Mouse (Mus musculus) midbrain, embryonic 11.5 days (tissue): ENCODE measurements around the gene Vmn1r4. TPM values are rescaled to one million over a fixed set of nuclear protein-coding genes. Genes with fewer than 3 reads are reported as not detected.

Source experiments
- ATAC-seq: fragments of 200-750 bp; cut with Nextera tagmentation; 2 replicates; pipeline ENCODE4 v1.8.0; 2017; ENCODE audit warnings: moderate TSS enrichment, moderate library complexity; ENCODE audit not compliant: low FRiP score
- DNase-seq: peaks from one replicate; pipeline ENCODE4 v3.0.0; 2015; ENCODE audit warnings: low spot score; ENCODE audit errors: missing footprints
- H3K27ac ChIP-seq: fragments of 300-500 bp; sonication (generic); 2 replicates; pipeline ENCODE4 v1.5.1; 2014; ENCODE audit warnings: low read depth, low read length
- H3K27me3 ChIP-seq: fragments of 300-500 bp; sonication (generic); 2 replicates; pipeline ENCODE4 v1.6.1; 2014; ENCODE audit warnings: mild to moderate bottlenecking, low read length, moderate library complexity, mixed read lengths; ENCODE audit not compliant: control insufficient read depth, insufficient read depth
- H3K36me3 ChIP-seq: fragments of 300-500 bp; sonication (generic); 2 replicates; pipeline ENCODE4 v1.6.1; 2014; ENCODE audit warnings: mild to moderate bottlenecking, low read length, moderate library complexity, mixed read lengths; ENCODE audit not compliant: control insufficient read depth, insufficient read depth
- H3K4me1 ChIP-seq: fragments of 300-500 bp; sonication (generic); 2 replicates; pipeline ENCODE4 v1.6.1; 2014; ENCODE audit warnings: low read length; ENCODE audit not compliant: control insufficient read depth, insufficient read depth
- H3K4me2 ChIP-seq: fragments of 300-500 bp; sonication (generic); 2 replicates; pipeline ENCODE4 v1.6.1; 2014; ENCODE audit warnings: mild to moderate bottlenecking, moderate library complexity
- H3K4me3 ChIP-seq: fragments of 300-500 bp; sonication (generic); 2 replicates; pipeline ENCODE4 v1.5.1; 2014; ENCODE audit warnings: low read depth, low read length
- H3K9ac ChIP-seq: fragments of 300-500 bp; sonication (generic); 2 replicates; pipeline ENCODE4 v1.6.1; 2014; ENCODE audit warnings: low read length
- H3K9me3 ChIP-seq: fragments of 300-500 bp; sonication (generic); 2 replicates; pipeline ENCODE4 v1.6.1; 2016; ENCODE audit warnings: low read length; ENCODE audit not compliant: control insufficient read depth
- WGBS: fragments of 180-500 bp; shearing (Covaris S2); extraction: QIAGEN DNeasy Blood & Tissue Kit; methylation state at CpG from one replicate; pipeline ENCODE4 v1.1.7; 2014; 5-methylcytosine and 5-hydroxymethylcytosine counted together
- polyA plus RNA-seq: library from polyadenylated mRNA; unstranded; fragments of >200 nt; fragmentation: Nextera tagmentation; extraction: Ambion mirVana; gene quantifications from 2 replicates; pipeline ENCODE4 v1.2.1, GENCODE M21; 2014

Vmn1r4 gene
- polyA plus RNA-seq, 1 experiment from 2014 or later, result 0.51 TPM

DNA sequence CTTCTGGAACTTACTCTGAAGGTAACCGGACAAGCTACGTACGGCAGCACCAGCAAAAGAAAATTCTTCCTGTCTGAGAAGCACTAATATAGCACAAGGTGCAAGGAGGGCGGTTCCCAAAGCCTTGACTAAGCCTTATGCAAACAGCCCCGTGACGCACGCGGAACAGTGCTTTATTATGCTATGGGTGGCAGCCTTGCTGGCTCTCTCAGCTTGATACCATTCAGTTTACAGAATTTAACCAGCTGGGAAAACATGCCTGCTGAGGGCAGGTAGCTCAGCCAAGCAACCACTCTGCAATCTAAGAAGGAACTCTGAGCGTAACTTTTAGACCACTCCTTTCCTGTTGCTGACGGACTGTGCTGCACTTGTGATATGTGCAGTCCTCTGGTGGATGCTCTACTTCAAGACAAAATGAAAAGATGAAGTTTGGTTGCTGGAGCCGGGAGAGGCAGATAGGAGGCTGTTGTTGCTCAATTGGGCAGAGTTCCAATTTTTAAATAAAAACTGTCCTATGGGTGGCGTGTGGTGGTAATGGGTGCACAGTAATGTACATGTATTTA lies 21.9 kb upstream of the Vmn1r4 start:
- DNase-seq (peak; percentile 72), ATAC-seq (no peak)
- peaks cover 5% of the 10 kb centered on the region for H3K4me1 ChIP-seq
- H3K9me3 ChIP-seq, result no peaks in the 10 kb centered on the region
- no peak overlapping the region for H3K27ac ChIP-seq
- no peaks in the 10 kb centered on the region for H3K36me3 ChIP-seq
- H3K4me2 ChIP-seq, result 0 out of 2 replicates have a peak overlapping the region, but pooled peaks have one; percentile 6
- no peak overlapping the region for H3K4me3 ChIP-seq
- H3K9ac ChIP-seq, result no peak overlapping the region
- WGBS, result 34% methylated on average over 12 of the region's 12 CpGs
- no peaks in the 10 kb centered on the region for H3K27me3 ChIP-seq

DNA sequence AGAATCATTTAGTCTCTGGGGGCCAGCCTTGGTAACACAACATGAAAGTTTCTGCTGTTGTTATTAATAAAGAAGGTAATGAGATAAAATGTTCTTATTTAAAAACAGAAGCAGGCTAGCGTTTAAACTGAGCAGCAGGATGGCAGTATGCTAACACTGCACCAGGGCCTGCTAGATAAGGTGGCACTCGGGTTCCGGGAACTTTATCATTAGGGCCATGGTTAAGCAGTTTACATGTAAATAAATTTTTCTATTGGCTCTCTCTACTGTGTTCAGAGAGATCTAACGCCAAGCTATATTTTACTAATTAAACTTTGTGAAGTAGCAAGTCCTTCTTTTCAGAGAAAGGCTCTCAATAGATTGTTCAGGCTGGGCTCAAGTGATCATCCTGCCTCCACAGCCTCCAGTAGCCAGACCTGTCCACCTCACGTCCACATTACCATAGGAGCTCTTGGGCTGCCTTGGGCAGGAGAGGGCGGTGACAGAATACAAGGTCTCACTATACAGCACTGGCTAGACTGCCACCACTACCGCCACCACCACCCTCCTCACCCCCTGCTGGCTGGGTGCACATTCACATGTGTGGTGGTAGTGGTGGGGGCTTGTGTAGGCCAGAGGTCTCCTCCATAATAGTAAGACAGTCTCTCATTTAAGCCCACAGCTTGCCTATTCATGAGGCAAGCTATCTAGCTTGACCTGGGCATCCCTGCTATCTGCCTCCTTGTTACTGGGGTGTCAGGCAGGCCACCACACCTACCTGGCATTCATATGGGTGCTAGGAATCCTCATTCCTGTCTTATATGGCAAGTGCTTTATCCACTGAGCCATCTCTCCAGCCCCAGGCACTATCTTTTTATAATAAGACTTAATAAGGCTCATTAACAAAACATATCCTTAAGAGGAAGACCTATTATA lies 21.0 kb upstream of the Vmn1r4 start:
- Histone ChIP-seq H3K9ac (no peak overlapping the region), H3K4me1 (peaks cover 5% of the 10 kb centered on the region), H3K27me3 (no peaks in the 10 kb centered on the region), H3K4me2 (no peak overlapping the region), H3K9me3 (no peaks in the 10 kb centered on the region), H3K4me3 (no peak overlapping the region), H3K36me3 (no peaks in the 10 kb centered on the region), H3K27ac (no peak overlapping the region)
- 78% methylated on average over 7 of the region's 7 CpGs for WGBS
- ATAC-seq (peak; percentile 45; the same call in 1 of the 2 replicates), DNase-seq (peak; percentile 72)

DNA sequence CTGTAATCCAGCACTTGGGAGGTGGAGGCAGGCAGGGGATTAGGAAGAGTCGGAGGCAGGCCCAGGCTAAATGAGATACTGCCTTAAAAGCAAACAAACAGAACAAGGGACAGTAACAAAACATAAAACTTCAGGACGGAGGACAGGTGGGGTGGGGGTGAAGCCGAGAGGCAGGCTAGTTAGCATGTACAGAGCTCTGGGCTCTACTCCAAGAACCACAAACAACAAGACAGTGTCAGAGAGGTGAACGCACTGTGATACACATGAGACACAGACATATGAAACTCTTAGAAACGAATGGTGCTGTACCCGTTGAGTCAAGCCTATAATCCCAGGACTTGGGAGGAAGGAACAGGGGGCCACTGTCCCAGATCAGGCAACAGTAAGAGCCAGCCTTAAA lies 20.0 kb upstream of the Vmn1r4 start:
- H3K27ac ChIP-seq, result no peak overlapping the region
- ATAC-seq, result no peak

DNA sequence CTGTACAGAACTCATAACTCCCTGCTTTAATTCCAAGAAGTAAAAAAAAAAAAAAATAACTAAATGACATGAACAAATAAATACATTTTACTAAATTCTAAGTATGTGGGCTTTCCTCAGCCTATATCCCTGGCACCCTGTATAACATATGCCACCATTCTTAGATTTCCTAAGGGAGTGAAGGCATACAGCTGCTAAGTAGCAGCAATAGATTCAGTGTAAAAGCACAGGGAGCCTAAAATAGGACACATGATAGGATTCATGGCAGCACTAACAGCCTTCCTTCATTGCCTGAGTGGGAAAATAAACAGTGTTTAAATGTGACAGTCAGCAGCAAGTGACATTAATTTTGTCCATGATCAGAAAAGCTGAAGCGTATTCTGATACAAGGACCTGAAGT lies 19.5 kb upstream of the Vmn1r4 start:
- Histone ChIP-seq H3K27me3 (no peaks in the 10 kb centered on the region), H3K9ac (no peak overlapping the region), H3K27ac (no peak overlapping the region), H3K36me3 (no peaks in the 10 kb centered on the region), H3K9me3 (no peaks in the 10 kb centered on the region), H3K4me1 (peaks cover 5% of the 10 kb centered on the region), H3K4me3 (no peak overlapping the region), H3K4me2 (no peak overlapping the region)
- WGBS, result 96% methylated on average over 1 of the region's 1 CpGs
- ATAC-seq, result no peak
- DNase-seq, result no peak

More for the DNA sequence above, 20.0 kb upstream of the Vmn1r4 start:
- Histone ChIP-seq H3K36me3 (no peaks in the 10 kb centered on the region), H3K27me3 (no peaks in the 10 kb centered on the region), H3K4me2 (no peak overlapping the region), H3K4me3 (no peak overlapping the region), H3K9me3 (no peaks in the 10 kb centered on the region), H3K4me1 (peaks cover 5% of the 10 kb centered on the region), H3K9ac (no peak overlapping the region)
- peak; percentile 6 for DNase-seq
- WGBS, result 62% methylated on average over 6 of the region's 6 CpGs

DNA sequence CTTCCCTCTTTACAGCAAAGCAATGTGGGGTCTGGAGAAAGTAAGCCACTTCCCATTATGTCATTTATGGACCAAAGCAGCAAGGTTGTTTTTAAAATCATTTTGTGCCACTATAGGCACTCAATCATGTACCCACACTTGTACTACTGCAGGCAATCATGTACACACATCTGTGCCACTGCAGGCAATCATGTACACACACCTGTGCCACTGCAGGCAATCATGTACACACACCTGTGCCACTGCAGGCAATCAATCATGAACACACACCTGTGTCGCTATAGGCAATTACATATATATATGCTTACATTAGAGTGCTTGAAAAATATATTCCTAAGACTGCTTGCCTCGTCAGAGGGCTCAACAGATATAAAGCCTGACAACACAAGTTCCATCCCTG lies 18.8 kb upstream of the Vmn1r4 start:
- Histone ChIP-seq H3K4me2 (no peak overlapping the region), H3K27me3 (no peaks in the 10 kb centered on the region), H3K4me3 (no peak overlapping the region), H3K27ac (no peak overlapping the region), H3K4me1 (peaks cover 5% of the 10 kb centered on the region), H3K9me3 (no peaks in the 10 kb centered on the region), H3K36me3 (no peaks in the 10 kb centered on the region), H3K9ac (no peak overlapping the region)
- DNase-seq, result peak; percentile 59
- ATAC-seq, result no peak
- 87% methylated on average over 2 of the region's 2 CpGs for WGBS

DNA sequence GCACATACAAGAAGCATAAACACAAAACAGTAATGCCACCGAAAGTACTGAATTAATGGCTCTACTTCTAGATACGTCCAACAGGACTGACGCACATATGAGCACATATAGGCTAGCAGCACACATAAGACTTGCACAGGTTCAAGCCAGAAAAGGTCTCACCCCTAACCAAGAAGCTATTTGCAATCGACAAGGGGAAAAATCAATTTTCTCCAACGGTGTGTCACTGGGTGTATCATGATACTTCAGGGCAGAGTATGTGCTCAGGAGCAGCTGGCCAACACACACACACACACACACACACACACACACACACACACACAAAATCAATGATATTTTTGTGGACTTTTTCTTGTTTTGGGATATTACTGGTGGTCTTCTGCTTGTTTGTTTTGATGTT lies 18.3 kb upstream of the Vmn1r4 start:
- no peak overlapping the region for H3K4me2 ChIP-seq
- no peak overlapping the region for H3K4me3 ChIP-seq
- no peak overlapping the region for H3K27ac ChIP-seq
- peaks cover 5% of the 10 kb centered on the region for H3K4me1 ChIP-seq
- H3K27me3 ChIP-seq, result no peaks in the 10 kb centered on the region
- DNase-seq, result peak; percentile 68
- 87% methylated on average over 5 of the region's 5 CpGs for WGBS
- H3K9me3 ChIP-seq, result no peaks in the 10 kb centered on the region
- no peak overlapping the region for H3K9ac ChIP-seq
- H3K36me3 ChIP-seq, result no peaks in the 10 kb centered on the region
- no peak for ATAC-seq

DNA sequence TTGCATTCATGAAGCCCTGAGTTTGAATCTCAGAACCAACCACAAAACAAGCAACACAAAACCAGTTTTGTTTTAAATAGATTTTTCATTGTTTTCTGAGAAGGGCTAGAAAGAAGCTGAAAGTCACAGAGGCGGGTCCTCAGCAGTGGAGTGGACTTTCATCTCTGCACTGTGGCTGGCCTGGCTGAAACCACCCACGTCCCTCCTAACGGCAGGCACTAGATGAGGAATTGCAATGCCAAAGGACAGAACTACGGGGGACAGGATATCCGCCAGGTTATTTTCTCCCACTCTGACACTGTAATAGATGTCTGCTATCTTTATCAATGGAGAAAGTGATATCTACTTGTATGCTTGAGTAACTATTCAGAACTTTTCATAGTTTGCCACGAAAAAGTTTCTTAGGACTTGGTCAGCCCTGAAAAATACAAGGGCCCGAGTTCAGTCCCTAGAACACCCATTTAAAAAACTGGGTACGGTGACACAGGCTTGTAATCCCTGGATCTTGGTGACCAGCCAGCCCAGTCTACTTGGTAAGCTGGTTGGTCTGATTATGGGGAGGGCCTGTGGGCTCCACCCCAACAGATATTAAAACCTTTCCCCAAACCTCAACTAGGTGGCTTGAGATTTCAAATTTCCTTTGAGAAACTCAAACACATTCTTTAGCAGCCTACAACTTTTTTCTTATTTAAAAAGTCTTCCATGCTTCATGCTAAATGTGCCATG lies 17.5 kb upstream of the Vmn1r4 start:
- H3K36me3 ChIP-seq, result no peaks in the 10 kb centered on the region
- no peaks in the 10 kb centered on the region for H3K27me3 ChIP-seq
- H3K9me3 ChIP-seq, result no peaks in the 10 kb centered on the region
- H3K9ac ChIP-seq, result no peak overlapping the region
- 84% methylated on average over 8 of the region's 8 CpGs for WGBS
- no peak overlapping the region for H3K4me2 ChIP-seq
- DNase-seq, result peak; percentile 59
- no peak for ATAC-seq
- H3K27ac ChIP-seq, result no peak overlapping the region
- no peak overlapping the region for H3K4me3 ChIP-seq
- peaks cover 5% of the 10 kb centered on the region for H3K4me1 ChIP-seq

DNA sequence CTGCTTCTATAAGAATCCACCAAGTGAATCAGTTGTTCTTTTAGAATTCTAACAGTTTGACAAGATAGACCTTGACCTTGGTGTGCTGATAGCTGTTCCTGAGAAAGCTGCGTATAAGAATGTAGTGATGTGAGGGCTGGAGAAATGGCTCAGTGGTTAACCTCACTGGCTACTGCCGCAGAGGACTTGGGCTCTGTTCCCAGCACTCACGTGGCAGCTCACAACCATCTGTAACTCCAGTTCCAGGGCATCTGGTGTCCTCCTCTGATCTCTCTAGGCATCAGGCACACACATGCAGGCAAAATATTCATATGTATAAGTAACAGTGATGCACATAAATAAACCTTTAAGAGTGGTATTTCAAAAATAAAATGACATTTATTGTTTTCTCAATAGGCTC lies 15.8 kb upstream of the Vmn1r4 start:
- no peaks in the 10 kb centered on the region for H3K27me3 ChIP-seq
- H3K4me2 ChIP-seq, result no peak overlapping the region
- 96% methylated on average over 3 of the region's 3 CpGs for WGBS
- no peak overlapping the region for H3K9ac ChIP-seq
- DNase-seq, result no peak
- no peak overlapping the region for H3K27ac ChIP-seq
- no peaks in the 10 kb centered on the region for H3K4me1 ChIP-seq
- no peak overlapping the region for H3K4me3 ChIP-seq
- no peaks in the 10 kb centered on the region for H3K9me3 ChIP-seq
- no peaks in the 10 kb centered on the region for H3K36me3 ChIP-seq
- ATAC-seq, result no peak

DNA sequence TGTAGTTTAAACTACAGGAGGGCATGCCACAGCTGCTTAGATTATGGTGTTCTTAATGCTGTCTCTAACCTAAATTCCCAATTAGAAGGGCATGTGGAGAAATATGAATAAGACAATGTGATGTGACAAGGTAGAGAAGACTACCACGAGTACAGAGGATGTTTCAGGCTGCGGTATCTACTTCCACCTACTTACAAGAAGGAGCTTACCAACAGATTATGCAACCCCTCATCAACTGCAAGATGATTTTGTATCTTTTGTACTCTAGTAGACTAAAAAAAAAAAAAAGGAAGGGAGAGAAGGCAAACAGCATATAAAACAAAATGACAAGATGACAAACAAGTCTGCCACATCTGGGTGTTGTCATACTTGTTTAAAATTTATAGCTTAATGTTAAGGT lies 15.4 kb upstream of the Vmn1r4 start:
- DNase-seq (no peak), ATAC-seq (no peak)
- Histone ChIP-seq H3K27me3 (no peaks in the 10 kb centered on the region), H3K4me1 (no peaks in the 10 kb centered on the region), H3K27ac (no peak overlapping the region), H3K4me3 (no peak overlapping the region), H3K36me3 (no peaks in the 10 kb centered on the region), H3K9ac (no peak overlapping the region), H3K4me2 (no peak overlapping the region), H3K9me3 (no peaks in the 10 kb centered on the region)
- 90% methylated on average over 2 of the region's 2 CpGs for WGBS
